Mouse (Mus musculus) heart, embryonic 12.5 days (tissue): ENCODE measurements around the gene Chchd2. TPM values are rescaled to one million over a fixed set of nuclear protein-coding genes. Genes with fewer than 3 reads are reported as not detected.
"Not testable (repeated sequence)": the region's sequence is repeated elsewhere in the genome, so short reads cannot be mapped to it uniquely, and the experiment has no call there.

ENCODE experiments used
- ATAC-seq: fragments of 200-750 bp; cut with Nextera tagmentation; 2 replicates; pipeline ENCODE4 v1.8.0; 2017; ENCODE audit warnings: moderate TSS enrichment, moderate library complexity; ENCODE audit not compliant: insufficient number of reproducible peaks, low FRiP score
- H3K27ac ChIP-seq: fragments of 300-500 bp; sonication (generic); 2 replicates; pipeline ENCODE4 v1.5.1; 2016; ENCODE audit warnings: mild to moderate bottlenecking, moderate library complexity; ENCODE audit not compliant: poor library complexity, severe bottlenecking
- H3K27me3 ChIP-seq: fragments of 300-500 bp; sonication (generic); replicated peaks from 2 replicates; pipeline ENCODE4 v1.6.1; 2016; ENCODE audit warnings: mild to moderate bottlenecking, moderate library complexity
- H3K36me3 ChIP-seq: fragments of 300-500 bp; sonication (generic); 2 replicates; pipeline ENCODE4 v1.6.1; 2016; ENCODE audit warnings: mild to moderate bottlenecking, moderate library complexity
- H3K4me1 ChIP-seq: fragments of 300-500 bp; sonication (generic); replicated peaks from 2 replicates; pipeline ENCODE4 v1.6.1; 2016; ENCODE audit warnings: mild to moderate bottlenecking
- H3K4me2 ChIP-seq: fragments of 300-500 bp; sonication (generic); 2 replicates; pipeline ENCODE4 v1.6.1; 2016; ENCODE audit warnings: mild to moderate bottlenecking, moderate library complexity
- H3K4me3 ChIP-seq: fragments of 300-500 bp; sonication (generic); 2 replicates; pipeline ENCODE4 v1.5.1; 2016; ENCODE audit warnings: mild to moderate bottlenecking
- H3K9ac ChIP-seq: fragments of 300-500 bp; sonication (generic); 2 replicates; pipeline ENCODE4 v1.6.1; 2016; ENCODE audit warnings: mild to moderate bottlenecking, moderate library complexity
- H3K9me3 ChIP-seq: fragments of 300-500 bp; sonication (generic); replicated peaks from 2 replicates; pipeline ENCODE4 v1.6.1; 2016; ENCODE audit warnings: mild to moderate bottlenecking, moderate library complexity
- WGBS: fragments of 180-500 bp; shearing (Covaris S2); methylation state at CpG from one replicate; pipeline ENCODE4 v1.1.7; 2016; 5-methylcytosine and 5-hydroxymethylcytosine counted together
- polyA plus RNA-seq: library from polyadenylated mRNA; unstranded; fragments of >200 nt; fragmentation: Nextera tagmentation; extraction: Ambion mirVana; gene quantifications from 2 replicates; pipeline ENCODE4 v1.2.1, GENCODE M21; 2016

Chchd2 gene
- 738 and 776 TPM in 2 replicates for polyA plus RNA-seq

DNA sequence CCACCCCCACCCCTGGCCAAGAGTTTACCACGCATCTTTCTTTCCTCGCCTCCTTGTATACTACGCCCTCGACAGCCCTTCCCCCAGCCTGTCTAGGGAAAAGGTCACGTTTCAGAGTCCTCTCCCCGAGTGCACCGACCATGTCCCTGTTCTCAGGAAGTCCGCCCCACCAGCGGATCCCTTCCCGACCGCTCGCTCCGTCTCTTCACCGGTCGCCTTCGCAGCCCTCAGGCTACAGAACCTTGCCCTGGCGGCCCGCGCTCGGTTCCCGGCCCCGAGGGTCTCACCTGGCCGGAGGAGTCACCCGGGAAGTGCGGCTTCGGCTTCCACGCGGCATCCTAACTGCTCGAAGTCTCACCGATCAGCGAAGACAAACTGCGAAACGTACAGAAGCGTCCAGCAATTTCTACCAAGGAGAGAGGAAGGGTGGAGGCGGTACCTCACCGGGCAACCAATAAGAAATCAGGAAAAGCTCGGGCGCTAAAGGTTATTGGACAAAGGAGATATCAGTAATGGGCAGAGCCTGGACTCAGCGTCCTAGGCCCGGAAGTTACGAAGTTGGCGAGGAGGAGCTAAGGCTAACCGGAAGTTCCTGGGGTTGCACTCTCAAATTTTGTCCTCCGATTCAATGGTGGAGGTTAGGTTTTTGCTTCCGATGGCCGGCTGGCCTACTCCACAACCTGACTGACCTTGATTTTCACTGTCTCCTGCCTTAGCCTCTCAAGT is at the start of gene Chchd2:
TSS of gene Chchd2 (minus strand) at position 560 of the 726 bp plus-strand sequence.
- H3K9me3 ChIP-seq: no peaks in the 10 kb centered on the region
- H3K4me2 ChIP-seq: peak within 1 kb of the TSS; percentile 90
- peaks cover 27% of the 10 kb centered on the region for H3K36me3 ChIP-seq
- peak within 1 kb of the TSS; percentile 82 for H3K4me3 ChIP-seq
- peak within 1 kb of the TSS; percentile 93 for H3K9ac ChIP-seq
- peaks cover 13% of the 10 kb centered on the region for H3K4me1 ChIP-seq
- under 1% methylated on average over 46 of the region's 46 CpGs for whole genome bisulfite sequencing
- H3K27ac ChIP-seq: peak within 1 kb of the TSS; percentile 96
- peak; percentile 99 for ATAC-seq
- H3K27me3 ChIP-seq: no peaks in the 10 kb centered on the region

DNA sequence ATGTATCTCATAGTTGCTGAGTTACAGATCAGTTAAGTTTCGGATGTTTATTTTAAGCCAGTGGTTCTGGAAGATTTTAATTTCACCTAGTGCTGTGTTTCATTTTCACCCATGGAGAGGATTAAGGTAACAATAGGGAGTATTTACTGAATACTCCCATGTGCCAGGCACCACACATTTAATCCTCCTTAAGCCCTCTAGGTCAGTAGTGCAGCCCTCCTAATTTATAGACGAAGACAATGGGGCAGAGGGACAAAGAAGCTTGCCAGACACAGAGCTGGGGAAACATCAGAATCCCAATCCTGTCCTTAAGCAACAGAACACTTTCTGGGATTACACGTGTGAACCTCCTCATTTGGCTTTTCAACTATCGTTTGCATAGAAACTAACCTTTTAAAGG is 49.7 kb upstream of the Chchd2 start:
- ATAC-seq: no peak
- no peaks in the 10 kb centered on the region for H3K4me1 ChIP-seq
- no peak overlapping the region for H3K27ac ChIP-seq
- H3K9ac ChIP-seq: no peak overlapping the region
- WGBS: 54% methylated on average over 4 of the region's 4 CpGs
- no peak overlapping the region for H3K4me2 ChIP-seq
- H3K4me3 ChIP-seq: no peak overlapping the region
- H3K9me3 ChIP-seq: no peaks in the 10 kb centered on the region
- H3K36me3 ChIP-seq: no peaks in the 10 kb centered on the region
- H3K27me3 ChIP-seq: no peaks in the 10 kb centered on the region

GRCm38 (mm10) chr5:129929924-129930855 is 42.9 kb upstream of the Chchd2 start:
- ATAC-seq: no peak
- 48% methylated on average over 9 of the region's 9 CpGs for WGBS

GRCm38 (mm10) chr5:129925933-129926332 is 38.7 kb upstream of the Chchd2 start:
- Histone ChIP-seq H3K4me2 (no peak overlapping the region), H3K27ac (no peak overlapping the region), H3K4me3 (no peak overlapping the region), H3K9me3 (0 out of 2 replicates have a peak, but pooled peaks cover 6% of the 10 kb centered on the region), H3K9ac (no peak overlapping the region), H3K4me1 (no peaks in the 10 kb centered on the region), H3K36me3 (no peaks in the 10 kb centered on the region), H3K27me3 (no peaks in the 10 kb centered on the region)
- ATAC-seq: no peak
- 78% methylated on average over 5 of the region's 5 CpGs for WGBS

More at GRCm38 (mm10) chr5:129929924-129930855, 42.9 kb upstream of the Chchd2 start:
- Histone ChIP-seq H3K9me3 (no peaks in the 10 kb centered on the region), H3K36me3 (no peaks in the 10 kb centered on the region), H3K4me2 (no peak overlapping the region), H3K9ac (no peak overlapping the region), H3K27ac (no peak overlapping the region), H3K4me3 (no peak overlapping the region), H3K27me3 (no peaks in the 10 kb centered on the region), H3K4me1 (no peaks in the 10 kb centered on the region)

DNA sequence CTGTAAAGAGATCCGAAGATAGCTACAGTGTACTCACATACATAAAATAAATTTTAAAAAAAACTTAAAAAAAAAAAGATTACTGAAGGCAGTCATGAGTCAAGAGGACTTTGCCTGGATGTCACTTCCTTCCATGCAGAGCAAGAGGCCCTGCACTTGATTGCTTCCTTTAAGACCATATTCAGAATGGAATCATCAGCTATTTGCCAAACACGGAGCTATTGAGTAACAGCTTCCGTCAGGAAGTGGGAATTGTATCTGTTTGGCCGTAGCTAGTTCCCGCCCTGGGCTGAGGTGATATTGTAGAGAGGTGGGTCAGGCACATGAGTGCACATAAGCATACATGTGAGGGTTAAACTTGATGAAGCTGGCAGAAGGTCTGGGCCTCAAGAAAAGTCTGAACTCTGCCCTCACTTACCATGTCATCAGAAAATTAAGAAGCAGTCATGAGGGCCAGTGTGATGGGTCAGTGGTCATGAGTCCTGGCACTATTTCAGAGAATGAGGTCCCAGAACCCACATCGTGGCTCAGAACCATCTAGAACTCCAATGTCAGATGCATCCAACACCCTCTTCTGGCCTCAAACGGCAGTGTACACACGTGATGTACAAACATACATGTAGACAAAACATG is 37.7 kb upstream of the Chchd2 start:
- H3K9ac ChIP-seq: no peak overlapping the region
- H3K9me3 ChIP-seq: 0 out of 2 replicates have a peak, but pooled peaks cover 6% of the 10 kb centered on the region
- H3K4me1 ChIP-seq: no peaks in the 10 kb centered on the region
- no peak overlapping the region for H3K27ac ChIP-seq
- no peaks in the 10 kb centered on the region for H3K27me3 ChIP-seq
- no peaks in the 10 kb centered on the region for H3K36me3 ChIP-seq
- H3K4me2 ChIP-seq: no peak overlapping the region
- ATAC-seq: no peak
- no peak overlapping the region for H3K4me3 ChIP-seq
- 84% methylated on average over 8 of the region's 8 CpGs for WGBS

GRCm38 (mm10) chr5:129921972-129922371 is 34.7 kb upstream of the Chchd2 start:
- no peak for ATAC-seq
- H3K27me3 ChIP-seq: no peaks in the 10 kb centered on the region

DNA sequence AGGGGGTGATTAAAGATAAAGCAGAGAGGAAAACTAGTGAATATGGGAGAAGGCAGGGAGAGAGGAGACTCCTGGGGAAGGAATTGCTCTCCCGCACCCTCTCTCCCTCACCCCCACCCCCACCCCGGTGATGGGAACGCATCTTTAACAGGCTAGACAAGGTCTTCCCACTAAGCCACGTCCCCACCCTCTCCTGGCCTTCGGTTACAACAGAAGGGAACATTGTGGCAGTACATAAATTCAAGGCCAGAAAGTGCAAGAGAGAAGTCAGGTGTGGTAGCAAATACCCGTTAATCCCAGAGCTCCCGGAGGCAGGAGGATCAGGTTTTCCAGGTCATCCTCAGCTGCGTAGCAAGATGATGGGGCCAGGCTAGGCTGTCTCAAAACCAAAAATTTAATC is 32.0 kb upstream of the Chchd2 start:
- Histone ChIP-seq H3K4me2 (no peak overlapping the region), H3K4me3 (no peak overlapping the region), H3K9me3 (0 out of 2 replicates have a peak, but pooled peaks cover 6% of the 10 kb centered on the region), H3K27ac (no peak overlapping the region), H3K36me3 (no peaks in the 10 kb centered on the region), H3K4me1 (no peaks in the 10 kb centered on the region), H3K9ac (no peak overlapping the region), H3K27me3 (no peaks in the 10 kb centered on the region)
- ATAC-seq: no peak
- 61% methylated on average over 8 of the region's 8 CpGs for WGBS

More at GRCm38 (mm10) chr5:129921972-129922371, 34.7 kb upstream of the Chchd2 start:
- no peak overlapping the region for H3K9ac ChIP-seq
- H3K4me1 ChIP-seq: no peaks in the 10 kb centered on the region
- H3K27ac ChIP-seq: no peak overlapping the region
- H3K4me2 ChIP-seq: no peak overlapping the region
- H3K9me3 ChIP-seq: 0 out of 2 replicates have a peak, but pooled peaks cover 6% of the 10 kb centered on the region
- no peak overlapping the region for H3K4me3 ChIP-seq
- H3K36me3 ChIP-seq: no peaks in the 10 kb centered on the region
- WGBS: 92% methylated on average over 4 of the region's 4 CpGs

DNA sequence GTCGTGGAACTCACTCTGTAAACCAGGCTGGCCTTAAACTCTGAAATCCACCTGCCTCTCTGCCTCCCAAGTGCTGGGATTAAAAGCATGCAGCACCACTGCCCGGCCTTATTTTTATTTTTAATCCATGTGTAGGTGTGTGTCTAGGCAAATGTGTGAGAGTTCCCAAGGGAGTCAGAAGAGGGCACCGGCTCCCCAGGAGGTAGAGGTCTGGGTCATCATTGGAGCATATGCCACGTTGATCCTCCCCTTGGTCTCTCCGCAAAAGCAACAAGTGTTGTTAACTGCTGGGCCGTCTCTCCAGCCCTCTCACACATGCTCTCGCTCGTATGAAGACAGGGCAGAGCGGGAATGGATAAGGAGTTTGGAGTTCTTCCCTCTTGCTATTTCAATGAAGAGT is 31.5 kb upstream of the Chchd2 start:
- H3K4me1 ChIP-seq: no peaks in the 10 kb centered on the region
- H3K27me3 ChIP-seq: no peaks in the 10 kb centered on the region
- no peak for ATAC-seq
- no peaks in the 10 kb centered on the region for H3K36me3 ChIP-seq
- H3K9me3 ChIP-seq: 0 out of 2 replicates have a peak, but pooled peaks cover 6% of the 10 kb centered on the region
- no peak overlapping the region for H3K27ac ChIP-seq
- WGBS: 71% methylated on average over 9 of the region's 9 CpGs
- no peak overlapping the region for H3K9ac ChIP-seq
- no peak overlapping the region for H3K4me2 ChIP-seq
- no peak overlapping the region for H3K4me3 ChIP-seq

- Histone ChIP-seq H3K9ac (no peak overlapping the region), H3K9me3 (0 out of 2 replicates have a peak, but pooled peaks cover 6% of the 10 kb centered on the region), H3K4me2 (no peak overlapping the region), H3K27me3 (no peaks in the 10 kb centered on the region), H3K36me3 (no peaks in the 10 kb centered on the region), H3K4me3 (no peak overlapping the region), H3K4me1 (no peaks in the 10 kb centered on the region), H3K27ac (no peak overlapping the region)
- no peak for ATAC-seq
- WGBS: 84% methylated on average over 24 of the region's 24 CpGs
These were observed 30.9 kb upstream of the Chchd2 start for GRCm38 (mm10) chr5:129918065-129918651.

DNA sequence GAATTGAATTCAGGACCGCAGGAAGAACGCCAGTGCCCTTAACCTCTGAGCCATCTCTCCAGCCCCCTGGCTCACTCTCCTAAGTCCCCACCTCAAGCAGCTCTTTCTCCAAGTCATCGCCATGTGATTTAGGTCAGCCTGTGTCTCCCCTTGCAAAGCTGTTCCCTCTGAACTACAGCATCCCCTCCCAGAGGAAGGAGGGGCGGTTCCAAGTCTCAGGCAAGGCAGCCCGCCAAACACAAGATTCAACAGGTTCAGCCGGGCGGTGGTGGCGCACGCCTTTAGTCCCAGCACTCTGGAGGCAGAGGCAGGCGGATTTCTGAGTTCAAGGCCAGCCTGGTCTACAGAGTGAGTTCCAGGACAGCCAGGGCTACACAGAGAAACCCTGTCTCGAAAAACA is 28.2 kb upstream of the Chchd2 start:
- H3K9me3 ChIP-seq, H3K4me2 ChIP-seq, H3K27ac ChIP-seq, H3K9ac ChIP-seq, H3K27me3 ChIP-seq, ATAC-seq, H3K4me3 ChIP-seq, H3K36me3 ChIP-seq, H3K4me1 ChIP-seq: not testable (repeated sequence)
- 79% methylated on average over 11 of the region's 11 CpGs for WGBS
